Mouse (Mus musculus): ENCODE measurements around the gene 1700029I15Rik.

DNA sequence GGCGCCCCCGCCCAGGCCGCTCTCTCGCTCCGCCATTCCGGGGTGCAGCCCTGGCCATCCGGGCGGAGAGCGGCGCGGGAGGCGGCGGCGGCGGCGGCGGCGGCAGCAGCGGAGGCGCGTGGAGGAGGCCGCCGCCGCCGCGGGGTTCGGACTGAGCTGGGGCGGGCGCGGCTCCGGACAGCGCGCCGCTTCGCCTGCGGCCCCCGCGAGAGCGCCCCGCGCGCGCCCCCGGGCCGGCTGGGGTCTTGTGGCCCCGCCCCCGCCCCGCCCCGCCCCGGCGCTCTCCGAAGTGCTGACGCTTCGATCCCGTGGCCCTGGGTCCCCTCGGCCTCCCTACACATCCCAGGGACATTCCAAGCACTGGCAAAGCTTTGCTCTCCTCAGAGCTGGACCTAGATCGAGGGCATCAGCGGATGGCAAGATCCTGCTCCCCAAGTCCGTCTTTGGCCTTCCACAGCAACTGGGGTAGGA is 18.8 kb downstream of the 1700029I15Rik start, which contains the start of gene Mapk8ip1:
- no peak for TF ChIP-seq CTCF (IDR thresholded peaks at IDR 0.05; ENCODE audit: low read depth)
- TF ChIP-seq EP300 (IDR thresholded peaks at IDR 0.05; ENCODE audit: low read depth), result no peak

All from liver, postnatal 0 days (tissue).